Mouse (Mus musculus) spleen, postnatal 14 days (tissue): ENCODE measurements around the gene Col11a2.

Experiments
- DNase-seq, 2 experiments: peaks; one replicate each; pipeline ENCODE4 v3.0.0; 2021 to 2022; ENCODE audit warnings: low spot score in 2 of 2

Col11a2 gene

DNA sequence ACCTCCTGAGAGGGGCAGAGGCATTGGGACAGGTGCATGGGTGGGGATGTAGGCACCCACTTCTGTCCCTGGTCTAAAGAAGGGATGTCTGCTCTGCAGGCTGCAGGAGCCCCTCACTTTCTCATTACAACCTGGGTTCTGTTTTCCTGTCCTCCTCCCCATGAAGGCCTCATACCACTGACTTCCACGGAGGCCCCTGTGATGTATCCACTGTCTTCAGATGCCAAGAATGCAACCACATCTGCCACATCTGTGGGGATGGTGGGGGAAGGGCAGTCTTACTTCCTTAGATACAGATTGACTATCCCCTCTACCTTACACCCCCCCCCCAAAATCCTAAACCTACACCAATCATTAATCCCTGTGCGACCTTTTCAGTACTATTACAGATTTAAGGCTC lies 13.0 kb upstream of the Col11a2 start:
- DNase-seq, result no peak

DNA sequence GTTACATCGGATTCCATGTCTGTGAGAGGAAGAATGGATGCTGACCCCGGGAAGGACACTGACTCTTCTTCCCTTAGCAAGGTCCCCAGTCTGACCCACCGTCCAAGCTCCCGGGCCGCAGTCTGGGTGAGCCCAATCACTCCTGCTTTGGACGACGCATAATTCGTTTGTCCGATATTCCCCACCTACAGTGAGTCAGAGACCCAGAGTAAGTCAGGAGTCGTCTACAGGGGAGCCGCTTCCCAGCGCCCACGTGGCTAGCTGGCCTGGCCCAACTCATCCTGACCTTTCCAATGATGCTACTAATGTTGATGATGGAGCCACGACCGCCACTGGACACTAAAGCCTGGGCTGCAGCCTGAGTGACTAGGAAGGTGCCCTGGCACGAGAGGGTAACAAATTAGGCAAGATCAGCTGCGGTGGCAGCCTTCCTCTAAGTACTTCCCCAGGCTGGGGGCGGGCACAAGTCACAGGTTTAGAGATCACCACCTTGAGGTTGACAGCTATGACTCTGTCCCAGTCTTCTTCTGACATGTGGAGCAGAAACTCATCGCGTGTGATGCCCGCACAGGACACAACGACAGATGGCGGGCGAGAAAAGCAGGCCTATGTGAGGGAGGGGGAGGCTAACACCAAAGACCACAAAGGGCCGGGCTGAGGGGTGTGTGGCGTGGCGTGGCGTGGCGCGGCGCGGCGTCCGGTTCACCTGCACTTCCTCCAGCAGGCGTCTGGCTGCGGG lies 12.2 kb upstream of the Col11a2 start:
- no peak for DNase-seq

DNA sequence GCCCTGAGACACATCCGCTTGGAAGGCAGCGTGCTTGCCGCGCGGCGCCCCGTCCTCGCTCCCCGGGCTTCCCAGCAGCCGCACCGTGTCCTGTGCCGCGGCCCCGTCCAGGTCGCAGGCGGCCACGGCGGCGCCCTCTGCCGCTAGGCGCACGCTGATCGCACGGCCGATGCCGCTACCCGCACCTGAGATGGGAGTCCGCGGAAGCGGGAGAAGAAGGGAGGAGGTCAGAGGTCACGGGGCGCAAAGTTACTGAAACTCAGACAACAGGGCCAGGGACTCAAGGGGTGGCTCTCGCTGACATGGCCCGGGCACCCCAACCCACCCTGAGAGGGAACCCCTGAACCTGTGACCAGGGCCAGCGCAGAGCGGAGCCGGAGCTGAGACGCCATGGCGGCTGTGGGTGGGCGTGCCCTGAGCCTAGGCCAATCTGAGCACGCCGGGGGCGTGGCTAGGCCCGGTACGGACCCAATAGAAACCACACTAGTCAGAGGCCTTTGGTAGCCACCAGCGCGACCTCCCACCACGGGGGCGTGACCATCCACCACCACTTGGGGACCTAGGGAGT lies 11.5 kb upstream of the Col11a2 start, which contains the start of gene H2-Ke6:
Gene H2-Ke6 (minus strand): TSS at position 405 of the 568 bp plus-strand sequence.
- peak; percentile 82 to 86 for DNase-seq

DNA sequence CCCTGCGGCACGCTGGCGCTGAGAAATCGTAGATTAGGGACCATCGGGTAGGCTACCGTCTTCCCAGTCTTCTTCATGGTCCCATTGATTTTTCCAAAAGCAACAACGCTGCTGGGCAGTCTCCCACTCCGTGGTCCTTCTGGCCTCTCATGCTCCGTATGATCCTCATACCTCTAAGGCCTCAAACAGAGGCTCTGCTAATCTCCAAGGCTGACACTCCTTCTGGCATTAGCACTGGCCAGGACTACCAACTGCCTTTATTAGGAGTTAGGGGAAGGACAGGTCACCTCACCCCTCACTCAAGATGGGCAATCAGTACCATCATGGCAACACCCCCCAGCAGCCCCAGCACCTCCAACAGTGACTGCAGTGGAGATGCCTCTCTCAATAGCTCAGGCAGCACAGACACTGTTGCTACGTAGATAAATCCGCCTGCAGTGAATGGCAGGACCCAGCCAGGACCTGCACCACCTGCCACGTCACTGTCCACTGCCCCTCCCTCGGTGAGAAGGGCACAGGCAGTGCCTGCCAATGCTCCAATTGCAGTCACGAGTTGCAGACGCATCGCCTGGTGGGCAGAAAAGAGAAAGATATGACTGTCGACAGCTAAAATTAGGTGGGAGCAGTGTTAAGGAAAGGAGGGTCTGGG lies 10.6 kb upstream of the Col11a2 start:
- DNase-seq, result peak in 1 of 2 experiments; percentile 6

DNA sequence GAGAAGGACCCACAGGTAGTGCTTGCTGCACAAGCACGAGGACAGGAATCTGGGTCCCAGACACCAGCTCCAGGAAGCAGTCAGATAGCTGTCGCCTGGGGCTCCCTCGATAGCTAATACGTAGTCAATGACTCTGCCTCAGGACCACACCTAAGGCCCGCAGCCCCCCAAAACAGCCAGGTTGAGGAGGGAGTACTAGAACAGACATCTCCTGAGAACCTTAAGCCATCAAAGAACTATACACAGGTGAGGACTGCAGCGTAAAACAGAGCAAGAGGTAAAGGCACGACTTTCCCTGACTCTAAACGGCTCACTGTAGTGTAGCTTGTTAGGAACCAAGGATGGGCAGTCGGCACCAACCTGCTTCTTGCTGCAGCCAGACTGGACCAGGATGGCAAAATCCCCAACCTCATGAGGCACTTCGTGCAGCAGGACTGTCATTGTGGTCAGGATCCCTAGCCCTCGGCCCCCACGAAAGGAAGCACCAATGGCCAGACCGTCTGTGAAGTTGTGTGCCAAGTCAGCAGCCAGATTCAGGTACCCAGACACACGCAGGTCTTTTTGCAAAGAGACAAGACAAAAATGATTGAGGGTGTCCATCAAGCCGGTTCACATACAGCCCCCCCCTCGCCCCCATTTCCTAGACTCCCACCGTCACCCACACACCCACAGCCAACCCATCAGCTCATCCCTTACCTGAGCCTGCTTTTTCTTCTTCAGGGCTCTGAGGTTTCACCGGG lies 9.9 kb upstream of the Col11a2 start:
- peak in 1 of 2 experiments; percentile 6 for DNase-seq

DNA sequence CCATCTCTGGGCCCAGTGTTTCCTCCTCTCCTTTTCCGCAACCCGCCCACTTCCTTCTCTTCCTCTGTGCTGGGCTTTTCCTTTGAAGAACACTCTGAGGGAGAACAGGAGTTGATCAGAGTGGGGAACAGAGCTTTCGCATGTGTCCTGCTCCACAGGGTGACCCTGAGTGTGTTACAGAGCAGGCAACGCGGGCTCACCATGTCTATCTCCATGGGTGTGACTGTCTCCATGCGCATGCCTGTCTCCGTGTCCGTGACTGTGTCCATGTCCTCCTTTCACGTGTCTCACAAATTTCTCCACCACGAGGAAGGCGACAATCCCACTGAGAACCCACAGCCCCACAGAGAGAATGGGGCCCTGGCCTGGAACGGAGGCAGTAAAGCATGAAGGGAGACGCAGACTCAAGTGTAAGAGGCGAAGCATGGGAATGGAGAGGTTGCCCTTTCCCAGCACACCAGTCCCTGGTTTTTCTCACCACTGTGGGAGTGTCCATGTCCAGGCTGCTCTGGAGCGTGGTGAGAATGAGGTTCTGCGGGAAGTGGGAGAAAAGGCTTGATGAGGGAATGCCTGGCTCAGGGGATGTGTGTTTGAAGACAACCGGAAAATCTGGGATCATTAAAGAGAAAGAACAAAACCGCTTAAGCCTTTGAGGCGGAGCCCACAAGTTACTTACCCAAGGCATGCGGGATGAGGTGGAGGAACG lies 9.2 kb upstream of the Col11a2 start:
- peak in 1 of 2 experiments; percentile 6 for DNase-seq

DNA sequence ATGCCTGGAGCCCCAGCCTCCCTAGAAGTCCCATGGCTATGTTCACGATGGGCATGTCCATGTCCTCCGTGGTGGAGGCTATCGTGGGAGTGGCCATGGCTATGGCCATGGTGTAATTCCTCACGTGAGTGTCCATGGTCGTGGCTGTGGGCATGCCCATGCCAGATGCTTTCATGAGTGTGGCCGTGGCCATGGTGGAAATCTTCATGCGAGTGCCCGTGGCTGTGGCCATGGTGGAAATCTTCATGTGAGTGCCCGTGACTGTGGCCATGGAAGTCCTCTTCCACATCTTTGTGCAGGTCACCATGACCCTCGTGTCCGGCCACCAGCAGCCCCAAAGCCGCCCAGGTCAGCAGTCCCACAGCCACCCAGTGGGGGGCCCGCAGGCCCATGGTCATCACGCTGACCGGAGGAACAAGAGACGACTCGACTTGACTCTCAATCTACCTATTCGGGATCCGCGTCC lies 8.3 kb upstream of the Col11a2 start:
- DNase-seq, result no peak

DNA sequence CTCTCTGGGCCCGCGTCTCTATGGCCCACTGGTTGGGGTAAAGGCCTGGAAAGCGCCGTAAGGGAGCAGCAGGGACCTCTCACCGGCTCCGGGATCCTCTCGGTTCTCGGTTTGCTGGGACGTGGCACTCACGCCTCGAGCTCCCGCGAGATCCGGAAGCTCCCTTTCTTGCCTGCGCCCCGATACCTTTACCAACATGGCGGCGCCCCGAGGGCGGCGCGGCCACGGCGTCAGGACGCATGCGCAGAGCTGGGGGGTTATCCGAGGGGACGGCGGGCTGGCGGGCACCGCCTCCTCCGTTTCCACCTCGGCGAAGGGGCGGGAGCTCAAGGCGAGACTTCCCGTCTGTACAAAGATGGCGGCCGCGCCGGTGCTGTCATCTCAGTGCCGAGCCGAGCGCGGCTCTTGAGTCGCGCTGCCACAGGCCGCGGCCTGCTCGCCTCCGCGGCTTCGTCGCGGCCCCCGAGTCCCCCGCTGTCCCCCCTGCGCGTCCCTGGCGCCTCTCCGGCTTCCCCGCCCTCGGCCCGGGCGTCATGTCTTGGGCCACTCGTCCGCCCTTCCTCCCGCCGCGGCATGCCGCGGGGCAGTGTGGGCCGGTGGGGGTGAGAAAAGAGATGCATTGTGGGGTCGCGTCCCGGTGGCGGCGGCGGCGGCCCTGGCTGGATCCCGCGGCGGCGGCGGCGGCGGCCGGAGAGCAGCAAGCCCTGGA lies 7.6 kb upstream of the Col11a2 start, which contains the start of the genes Slc39a7 and Rxrb:
Gene Slc39a7 (minus strand): TSS at position 218 of the 709 bp plus-strand sequence.
Gene Rxrb (plus strand): TSS at position 348 of the 709 bp plus-strand sequence.
- DNase-seq, result peak; percentile 99 to 100

DNA sequence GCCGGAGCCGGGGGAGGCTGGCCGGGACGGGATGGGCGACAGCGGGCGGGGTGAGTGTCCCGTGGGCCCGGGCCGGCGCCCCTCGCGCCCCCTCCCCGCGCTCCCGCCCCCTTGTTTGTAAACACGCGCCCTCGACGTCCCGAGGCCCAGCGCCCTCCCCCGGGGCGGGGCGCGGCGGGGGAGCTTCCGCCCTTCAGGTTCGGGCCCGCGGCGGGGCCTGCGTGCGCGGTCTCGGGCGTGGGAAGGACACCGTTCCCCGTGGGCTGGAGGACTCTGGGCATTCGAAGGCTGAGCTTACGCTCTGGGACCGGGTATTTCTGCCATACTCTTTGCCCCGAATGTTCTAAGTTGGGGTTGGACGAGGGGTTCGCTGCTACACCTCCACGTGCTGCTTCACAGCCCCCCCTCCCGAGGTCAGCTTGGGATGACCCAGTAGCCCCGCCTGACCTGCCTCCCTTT lies 7.0 kb upstream of the Col11a2 start:
- peak; percentile 54 to 67 for DNase-seq

DNA sequence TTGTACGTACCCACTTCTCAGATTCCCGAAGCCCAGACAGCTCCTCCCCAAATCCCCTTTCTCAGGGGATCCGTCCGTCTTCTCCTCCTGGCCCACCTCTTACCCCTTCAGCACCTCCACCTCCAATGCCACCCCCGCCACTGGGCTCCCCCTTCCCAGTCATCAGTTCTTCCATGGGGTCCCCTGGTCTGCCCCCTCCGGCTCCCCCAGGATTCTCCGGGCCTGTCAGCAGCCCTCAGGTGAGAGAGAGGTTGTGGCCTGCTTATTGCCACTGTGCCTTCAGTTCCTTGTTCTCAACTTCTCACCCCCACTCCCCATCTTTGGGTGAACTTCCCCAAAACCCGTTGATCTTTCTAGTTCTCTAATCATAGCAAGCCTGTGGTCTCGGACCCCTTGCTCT lies 6.4 kb upstream of the Col11a2 start:
- no peak for DNase-seq

DNA sequence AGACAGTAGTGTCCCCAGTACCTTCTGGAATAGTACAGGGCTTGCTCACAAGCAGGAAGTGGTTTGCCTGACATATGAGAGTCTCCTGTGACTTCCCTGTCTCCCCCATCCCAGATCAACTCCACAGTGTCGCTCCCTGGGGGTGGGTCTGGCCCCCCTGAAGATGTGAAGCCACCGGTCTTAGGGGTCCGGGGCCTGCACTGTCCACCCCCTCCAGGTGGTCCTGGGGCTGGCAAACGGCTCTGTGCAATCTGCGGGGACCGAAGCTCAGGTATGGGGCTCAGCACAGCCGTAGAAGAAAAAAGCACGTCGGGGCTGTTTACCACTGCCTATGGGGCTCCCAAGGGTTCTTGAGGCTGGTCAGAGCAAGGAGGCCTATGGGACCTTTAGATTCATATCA lies 5.8 kb upstream of the Col11a2 start:
- DNase-seq, result no peak

DNA sequence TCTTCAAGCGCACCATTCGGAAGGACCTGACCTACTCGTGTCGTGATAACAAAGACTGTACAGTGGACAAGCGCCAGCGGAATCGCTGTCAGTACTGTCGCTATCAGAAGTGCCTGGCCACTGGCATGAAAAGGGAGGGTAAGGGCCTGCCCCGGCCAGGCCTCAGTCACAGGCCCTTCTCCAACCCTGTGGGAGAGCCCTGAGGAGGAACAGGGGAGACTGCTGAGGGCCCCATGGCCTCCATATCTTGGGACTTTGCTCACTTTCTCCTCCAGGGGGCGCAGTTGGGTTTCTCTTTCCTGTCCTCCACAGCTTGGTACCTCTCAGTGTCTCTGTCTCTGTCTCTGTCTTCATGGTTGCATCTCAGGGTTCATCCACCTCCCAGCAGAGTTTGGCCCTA lies 5.2 kb upstream of the Col11a2 start:
- DNase-seq, result peak; percentile 61 to 79

DNA sequence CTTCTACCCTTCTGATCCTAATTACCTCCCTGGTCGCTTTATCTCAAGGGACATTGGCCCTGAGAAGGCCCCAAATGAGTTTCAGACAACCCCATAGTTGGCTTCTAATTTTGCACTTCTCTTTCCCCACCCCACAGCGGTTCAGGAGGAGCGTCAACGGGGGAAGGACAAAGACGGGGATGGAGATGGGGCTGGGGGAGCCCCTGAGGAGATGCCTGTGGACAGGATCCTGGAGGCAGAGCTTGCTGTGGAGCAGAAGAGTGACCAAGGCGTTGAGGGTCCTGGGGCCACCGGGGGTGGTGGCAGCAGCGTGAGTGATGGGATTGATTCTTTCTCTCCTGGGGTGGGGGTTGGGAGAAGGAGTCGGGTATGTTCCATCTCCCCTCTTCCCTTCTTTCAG lies 3.7 kb upstream of the Col11a2 start:
- DNase-seq, result no peak

DNA sequence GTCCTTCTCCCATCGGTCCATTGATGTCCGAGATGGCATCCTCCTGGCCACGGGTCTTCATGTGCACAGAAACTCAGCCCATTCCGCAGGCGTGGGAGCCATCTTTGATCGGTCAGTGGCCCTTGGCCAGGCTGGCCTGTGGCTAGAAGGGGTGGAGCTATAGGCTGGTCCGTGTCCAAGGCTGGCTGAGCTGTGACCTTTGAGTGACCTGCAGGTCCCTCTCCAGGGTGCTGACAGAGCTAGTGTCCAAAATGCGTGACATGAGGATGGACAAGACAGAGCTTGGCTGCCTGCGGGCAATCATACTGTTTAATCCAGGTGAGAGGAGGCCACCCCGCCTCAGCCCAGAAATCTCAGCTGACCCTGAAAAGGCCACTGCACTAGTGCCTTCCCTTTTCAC lies 2.6 kb upstream of the Col11a2 start:
- no peak for DNase-seq

DNA sequence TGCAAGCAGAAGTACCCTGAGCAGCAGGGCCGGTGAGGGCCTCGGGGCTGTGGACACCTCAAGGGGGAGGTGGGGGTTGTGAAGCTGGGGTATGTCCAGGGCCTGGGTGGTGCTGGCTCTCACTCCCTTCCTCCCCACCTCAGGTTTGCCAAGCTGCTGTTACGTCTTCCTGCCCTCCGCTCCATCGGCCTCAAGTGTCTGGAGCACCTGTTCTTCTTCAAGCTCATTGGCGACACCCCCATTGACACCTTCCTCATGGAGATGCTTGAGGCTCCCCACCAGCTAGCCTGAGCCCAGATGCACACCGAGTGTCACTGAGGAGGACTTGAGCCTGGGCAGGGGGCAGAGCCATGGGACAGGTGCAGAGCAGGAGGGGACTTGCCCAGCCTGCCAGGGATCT lies 2.0 kb upstream of the Col11a2 start:
- DNase-seq, result no peak

DNA sequence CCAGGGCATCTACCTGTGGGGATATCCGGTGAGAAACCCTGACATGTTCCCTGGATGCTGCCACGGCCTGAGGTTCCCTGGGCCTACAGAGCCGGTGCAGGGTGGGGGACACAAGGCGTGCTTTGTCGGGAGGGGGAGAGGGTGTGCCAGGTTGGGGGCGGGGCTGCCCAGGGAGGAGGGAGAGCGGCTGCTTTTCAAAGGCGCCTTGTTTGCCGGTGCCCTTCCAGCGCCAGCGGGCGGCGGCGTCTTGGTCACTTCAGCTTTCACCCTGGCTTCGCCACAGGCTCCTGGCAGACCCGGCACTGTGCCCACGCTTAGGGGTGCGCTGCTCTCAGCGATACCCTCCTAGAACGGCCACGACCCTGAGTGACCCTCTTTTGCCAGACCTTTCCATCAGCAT lies 797 bp upstream of the Col11a2 start:
- DNase-seq, result no peak

DNA sequence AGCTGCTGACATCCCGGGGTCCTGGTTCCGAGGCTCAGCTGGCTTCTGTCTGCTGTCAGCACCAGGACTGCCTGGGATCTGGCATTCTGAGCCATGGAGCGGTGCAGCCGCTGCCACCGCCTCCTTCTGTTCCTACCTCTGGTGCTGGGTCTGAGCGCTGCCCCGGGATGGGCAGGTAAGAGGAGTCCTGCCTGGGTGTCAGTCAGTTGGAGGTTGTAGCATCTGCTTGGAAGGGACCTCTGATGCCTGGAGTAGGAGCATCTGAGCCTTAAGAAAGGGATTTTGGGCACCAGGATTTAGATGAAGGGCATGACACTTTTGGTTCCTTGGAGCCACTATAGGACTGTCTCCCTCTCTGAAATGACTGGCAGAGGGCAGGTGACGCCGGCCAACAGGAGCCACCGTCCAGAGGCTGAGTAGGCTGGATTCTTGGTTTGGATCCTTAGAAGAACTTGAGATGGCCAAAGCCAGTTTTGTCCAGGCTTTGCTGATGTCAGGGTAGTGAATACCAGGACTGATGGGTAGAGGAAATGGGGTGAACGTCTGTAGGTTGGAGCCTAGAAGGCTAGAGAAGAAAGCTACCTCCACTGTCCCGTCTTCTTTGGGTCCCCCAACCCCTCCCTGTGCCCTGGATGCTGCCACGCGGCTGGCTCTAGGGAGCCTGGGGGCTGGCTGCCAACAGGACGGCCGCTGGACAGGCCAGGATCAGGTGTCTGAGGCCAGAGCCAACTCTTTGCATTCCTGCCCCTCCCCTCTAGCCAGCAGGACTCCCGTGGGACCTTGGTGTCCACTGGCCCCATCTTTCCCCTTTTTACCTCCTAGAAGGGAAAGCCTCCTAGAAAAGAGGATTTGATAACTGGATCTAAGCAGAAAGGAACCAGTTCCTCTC lies 569 bp downstream of the Col11a2 start:
- no peak for DNase-seq

DNA sequence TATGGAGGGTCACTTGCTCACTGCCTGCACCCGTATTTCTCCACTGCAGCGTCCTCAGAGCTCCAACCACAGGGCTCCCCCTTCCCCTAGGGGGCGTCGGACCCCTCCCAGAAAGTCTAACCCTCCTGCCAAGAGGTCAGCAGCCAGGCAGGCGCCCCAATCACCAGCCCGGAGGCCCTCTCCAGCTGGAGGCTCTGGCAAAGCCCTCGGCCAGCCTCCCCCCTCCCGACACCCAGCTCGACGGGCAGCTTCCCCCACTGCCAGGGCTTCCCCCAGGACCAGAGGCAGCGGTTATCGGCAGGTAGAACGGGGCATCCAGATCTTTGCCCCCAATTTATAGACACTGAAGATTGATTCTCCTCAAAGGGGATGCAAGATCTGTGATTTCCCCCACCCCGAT lies 6.7 kb downstream of the Col11a2 start:
- no peak for DNase-seq

DNA sequence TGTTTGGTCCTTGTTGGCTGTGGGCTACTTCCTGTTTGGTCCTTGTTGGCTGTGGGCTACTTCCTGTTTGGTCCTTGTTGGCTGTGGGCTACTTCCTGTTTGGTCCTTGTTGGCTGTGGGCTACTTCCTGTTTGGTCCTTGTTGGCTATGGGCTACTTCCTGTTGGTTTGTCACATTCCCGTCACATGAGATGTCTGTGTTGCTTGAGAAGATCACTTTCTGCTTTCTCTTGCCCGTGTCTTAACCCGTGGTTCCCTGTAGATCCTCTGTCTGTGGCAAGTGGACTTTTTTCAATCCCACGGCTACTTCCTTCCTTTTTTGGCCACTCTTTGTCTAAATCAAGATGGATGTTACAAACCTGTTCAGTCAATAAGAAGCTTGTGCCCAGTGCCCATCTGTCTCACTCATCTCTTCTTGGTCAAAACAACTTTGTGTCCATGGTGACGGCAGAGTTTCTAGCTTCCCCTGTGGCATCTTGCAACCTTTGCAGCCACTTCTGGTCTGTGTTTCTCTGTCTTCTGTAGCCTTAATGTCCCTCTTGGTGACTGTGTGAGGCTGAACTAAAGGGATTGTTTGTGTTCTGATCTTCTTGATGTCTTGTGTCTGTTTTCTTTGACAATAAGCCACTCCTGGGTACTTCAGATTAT lies 8.3 kb downstream of the Col11a2 start:
- DNase-seq, result no peak
